Mouse (Mus musculus): Measurements from ENCODE around the gene Slc22a20. TPM values are rescaled to one million over a fixed set of nuclear protein-coding genes. Genes with fewer than 3 reads are reported as not detected.

The Slc22a20 gene
- polyA plus RNA-seq (2014; fragmentation: Illumina TruSeq; extraction: RNeasy Lipid Tissue Mini Kit (QIAGEN cat#74804); ENCODE audit: insufficient read depth, low read depth, low replicate concordance), result not detected

GRCm38 (mm10) chr19:5986043-5986442, at the start of gene Slc22a20:
TSS of gene Slc22a20 (minus strand) at chr19:5986143.

GRCm38 (mm10) chr19:6015511-6016315, 29.8 kb upstream of the Slc22a20 start, which contains the start of gene Capn1:
TSS of gene Capn1 (minus strand) at chr19:6015897.

DNA sequence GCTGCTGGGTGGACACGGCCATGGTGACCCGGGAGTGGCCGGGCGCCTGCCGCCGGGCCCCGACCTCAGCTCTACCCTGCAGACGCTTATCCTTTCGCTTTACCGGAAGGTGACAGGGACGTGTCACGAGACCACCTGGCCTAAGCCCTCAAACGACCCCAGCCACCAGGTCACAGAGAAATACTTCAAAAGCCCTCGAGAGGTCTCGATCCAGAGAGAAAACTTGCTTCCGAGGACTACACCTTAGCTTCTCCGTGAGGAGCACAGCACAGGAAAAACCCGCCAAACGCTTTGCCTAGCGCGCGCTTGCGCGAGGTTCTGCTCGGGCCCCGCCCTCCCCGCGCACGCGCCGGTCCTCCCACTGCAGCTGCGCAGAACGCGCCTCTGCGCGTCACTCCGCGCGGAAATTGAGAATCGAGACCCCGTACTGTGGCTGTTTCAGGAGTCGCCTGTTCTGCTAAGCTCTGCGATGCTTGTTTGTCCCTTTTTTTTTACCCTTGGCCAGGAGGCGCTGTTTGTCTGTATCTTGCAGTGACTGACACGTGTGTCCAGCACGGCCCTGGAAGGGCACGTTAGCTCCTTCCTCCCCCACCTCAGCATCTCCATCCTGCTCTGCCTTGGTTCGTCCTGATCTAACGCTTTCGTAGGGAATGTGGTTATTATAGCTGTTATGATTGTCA, 21.9 kb downstream of the Slc22a20 start, which contains the start of gene Pola2:
Gene Pola2, minus strand, starts transcription at position 320 of the 680 bp plus-strand sequence.

DNA sequence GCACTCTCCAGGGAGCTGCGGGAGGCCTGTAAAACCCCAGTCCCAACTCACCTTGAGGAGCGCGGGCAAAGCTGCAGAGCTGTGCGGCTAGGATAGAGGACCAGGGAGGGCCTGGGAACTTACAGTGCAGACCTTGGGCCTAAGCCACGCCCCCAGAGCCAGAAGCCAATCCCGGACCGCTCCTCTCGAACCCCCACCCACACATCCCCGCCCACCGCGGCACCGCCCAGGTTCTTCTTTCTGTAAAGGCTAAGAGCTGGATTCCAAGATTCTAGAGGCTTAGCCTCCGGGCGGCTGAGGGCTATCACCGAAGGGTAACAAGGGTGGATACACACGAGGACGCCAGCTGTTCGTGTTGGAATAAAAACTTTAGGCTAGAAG, 61.2 kb downstream of the Slc22a20 start, which contains the start of gene Cdc42ep2:
Gene Cdc42ep2, minus strand, starts transcription at position 104 of the 381 bp plus-strand sequence.

Other genes starting within 250 kb of the Slc22a20 start
- gene Ltbp3, start 245.2 kb downstream of the Slc22a20 start, polyA plus RNA-seq (2014; fragmentation: Illumina TruSeq; extraction: RNeasy Lipid Tissue Mini Kit (QIAGEN cat#74804); ENCODE audit: insufficient read depth, low read depth, low replicate concordance), result 48.4 TPM
- gene Scyl1, start 214.7 kb downstream of the Slc22a20 start, polyA plus RNA-seq (2014; fragmentation: Illumina TruSeq; extraction: RNeasy Lipid Tissue Mini Kit (QIAGEN cat#74804); ENCODE audit: insufficient read depth, low read depth, low replicate concordance), result 45.0 TPM
- 15.0 TPM for gene Frmd8, start 110.9 kb downstream of the Slc22a20 start, polyA plus RNA-seq (2014; fragmentation: Illumina TruSeq; extraction: RNeasy Lipid Tissue Mini Kit (QIAGEN cat#74804); ENCODE audit: insufficient read depth, low read depth, low replicate concordance)
- 10.0 TPM for gene Slc25a45, start 108.3 kb downstream of the Slc22a20 start, polyA plus RNA-seq (2014; fragmentation: Illumina TruSeq; extraction: RNeasy Lipid Tissue Mini Kit (QIAGEN cat#74804); ENCODE audit: insufficient read depth, low read depth, low replicate concordance)
- gene Tigd3, start 92.0 kb downstream of the Slc22a20 start, polyA plus RNA-seq (2014; fragmentation: Illumina TruSeq; extraction: RNeasy Lipid Tissue Mini Kit (QIAGEN cat#74804); ENCODE audit: insufficient read depth, low read depth, low replicate concordance), result 0.60 TPM
- 39.4 TPM for gene Dpf2, start 73.1 kb downstream of the Slc22a20 start, polyA plus RNA-seq (2014; fragmentation: Illumina TruSeq; extraction: RNeasy Lipid Tissue Mini Kit (QIAGEN cat#74804); ENCODE audit: insufficient read depth, low read depth, low replicate concordance)
- 15.7 TPM for gene Cdc42ep2, start 61.3 kb downstream of the Slc22a20 start, polyA plus RNA-seq (2014; fragmentation: Illumina TruSeq; extraction: RNeasy Lipid Tissue Mini Kit (QIAGEN cat#74804); ENCODE audit: insufficient read depth, low read depth, low replicate concordance)
- 10.7 TPM for gene Pola2, start 21.9 kb downstream of the Slc22a20 start, polyA plus RNA-seq (2014; fragmentation: Illumina TruSeq; extraction: RNeasy Lipid Tissue Mini Kit (QIAGEN cat#74804); ENCODE audit: insufficient read depth, low read depth, low replicate concordance)
- gene Capn1, start 29.8 kb upstream of the Slc22a20 start, polyA plus RNA-seq (2014; fragmentation: Illumina TruSeq; extraction: RNeasy Lipid Tissue Mini Kit (QIAGEN cat#74804); ENCODE audit: insufficient read depth, low read depth, low replicate concordance), result 30.1 TPM
- gene Syvn1, start 60.4 kb upstream of the Slc22a20 start, polyA plus RNA-seq (2014; fragmentation: Illumina TruSeq; extraction: RNeasy Lipid Tissue Mini Kit (QIAGEN cat#74804); ENCODE audit: insufficient read depth, low read depth, low replicate concordance), result 23.8 TPM
- 25.9 TPM for gene Mrpl49, start 71.6 kb upstream of the Slc22a20 start, polyA plus RNA-seq (2014; fragmentation: Illumina TruSeq; extraction: RNeasy Lipid Tissue Mini Kit (QIAGEN cat#74804); ENCODE audit: insufficient read depth, low read depth, low replicate concordance)
- 2,086 TPM for gene Fau, start 71.7 kb upstream of the Slc22a20 start, polyA plus RNA-seq (2014; fragmentation: Illumina TruSeq; extraction: RNeasy Lipid Tissue Mini Kit (QIAGEN cat#74804); ENCODE audit: insufficient read depth, low read depth, low replicate concordance)
- 21.2 TPM for gene Znhit2, start 75.0 kb upstream of the Slc22a20 start, polyA plus RNA-seq (2014; fragmentation: Illumina TruSeq; extraction: RNeasy Lipid Tissue Mini Kit (QIAGEN cat#74804); ENCODE audit: insufficient read depth, low read depth, low replicate concordance)
- gene Tm7sf2, start 82.2 kb upstream of the Slc22a20 start, polyA plus RNA-seq (2014; fragmentation: Illumina TruSeq; extraction: RNeasy Lipid Tissue Mini Kit (QIAGEN cat#74804); ENCODE audit: insufficient read depth, low read depth, low replicate concordance), result 10.4 TPM
- gene Vps51, start 91.1 kb upstream of the Slc22a20 start, polyA plus RNA-seq (2014; fragmentation: Illumina TruSeq; extraction: RNeasy Lipid Tissue Mini Kit (QIAGEN cat#74804); ENCODE audit: insufficient read depth, low read depth, low replicate concordance), result 30.5 TPM
- not detected for gene Tmem262, start 93.9 kb upstream of the Slc22a20 start, polyA plus RNA-seq (2014; fragmentation: Illumina TruSeq; extraction: RNeasy Lipid Tissue Mini Kit (QIAGEN cat#74804); ENCODE audit: insufficient read depth, low read depth, low replicate concordance)
- gene Gm28374, start 96.1 kb upstream of the Slc22a20 start, polyA plus RNA-seq (2014; fragmentation: Illumina TruSeq; extraction: RNeasy Lipid Tissue Mini Kit (QIAGEN cat#74804); ENCODE audit: insufficient read depth, low read depth, low replicate concordance), result not detected
- gene Zfpl1, start 98.8 kb upstream of the Slc22a20 start, polyA plus RNA-seq (2014; fragmentation: Illumina TruSeq; extraction: RNeasy Lipid Tissue Mini Kit (QIAGEN cat#74804); ENCODE audit: insufficient read depth, low read depth, low replicate concordance), result 30.3 TPM
- 0.73 TPM for gene Cdca5, start 98.8 kb upstream of the Slc22a20 start, polyA plus RNA-seq (2014; fragmentation: Illumina TruSeq; extraction: RNeasy Lipid Tissue Mini Kit (QIAGEN cat#74804); ENCODE audit: insufficient read depth, low read depth, low replicate concordance)
- gene AC131692.1, start 108.3 kb upstream of the Slc22a20 start, polyA plus RNA-seq (2014; fragmentation: Illumina TruSeq; extraction: RNeasy Lipid Tissue Mini Kit (QIAGEN cat#74804); ENCODE audit: insufficient read depth, low read depth, low replicate concordance), result not detected
- gene Naaladl1, start 119.6 kb upstream of the Slc22a20 start, polyA plus RNA-seq (2014; fragmentation: Illumina TruSeq; extraction: RNeasy Lipid Tissue Mini Kit (QIAGEN cat#74804); ENCODE audit: insufficient read depth, low read depth, low replicate concordance), result not detected
- gene Sac3d1, start 132.5 kb upstream of the Slc22a20 start, polyA plus RNA-seq (2014; fragmentation: Illumina TruSeq; extraction: RNeasy Lipid Tissue Mini Kit (QIAGEN cat#74804); ENCODE audit: insufficient read depth, low read depth, low replicate concordance), result 9.6 TPM
- 19.4 TPM for gene Snx15, start 142.2 kb upstream of the Slc22a20 start, polyA plus RNA-seq (2014; fragmentation: Illumina TruSeq; extraction: RNeasy Lipid Tissue Mini Kit (QIAGEN cat#74804); ENCODE audit: insufficient read depth, low read depth, low replicate concordance)
- 4.7 TPM for gene Batf2, start 154.8 kb upstream of the Slc22a20 start, polyA plus RNA-seq (2014; fragmentation: Illumina TruSeq; extraction: RNeasy Lipid Tissue Mini Kit (QIAGEN cat#74804); ENCODE audit: insufficient read depth, low read depth, low replicate concordance)
- 47.3 TPM for gene Arl2, start 155.4 kb upstream of the Slc22a20 start, polyA plus RNA-seq (2014; fragmentation: Illumina TruSeq; extraction: RNeasy Lipid Tissue Mini Kit (QIAGEN cat#74804); ENCODE audit: insufficient read depth, low read depth, low replicate concordance)
- 0.18 TPM for gene Majin, start 198.2 kb upstream of the Slc22a20 start, polyA plus RNA-seq (2014; fragmentation: Illumina TruSeq; extraction: RNeasy Lipid Tissue Mini Kit (QIAGEN cat#74804); ENCODE audit: insufficient read depth, low read depth, low replicate concordance)
- 0.64 TPM for gene Gpha2, start 240.2 kb upstream of the Slc22a20 start, polyA plus RNA-seq (2014; fragmentation: Illumina TruSeq; extraction: RNeasy Lipid Tissue Mini Kit (QIAGEN cat#74804); ENCODE audit: insufficient read depth, low read depth, low replicate concordance)
- gene Ppp2r5b, start 249.7 kb upstream of the Slc22a20 start, polyA plus RNA-seq (2014; fragmentation: Illumina TruSeq; extraction: RNeasy Lipid Tissue Mini Kit (QIAGEN cat#74804); ENCODE audit: insufficient read depth, low read depth, low replicate concordance), result 22.8 TPM

Measured in lung, adult 10 weeks (tissue).